Comparison of ENCODE assay signal across 7 mouse cellular contexts in genomic region chr11:58171459-58172091, GRCm38 (mm10). TPM values are rescaled to one million over a fixed set of nuclear protein-coding genes. Genes with fewer than 3 reads are reported as not detected.
DNase-seq lines count a peak whose midpoint lies in the region; ATAC-seq lines count a peak whose summit lies in the region.

Mrpl22 (plus strand) TSS chr11:58171661.

- under 1% methylated on average over 34 of the region's 34 CpGs for WGBS in intestine, embryonic 16.5 days
- under 1% methylated on average over 34 of the region's 34 CpGs for WGBS in midbrain, embryonic 11.5 days

- H3K4me3 ChIP-seq in intestine, embryonic 16.5 days (ENCODE audit: low read length), result peak within 1 kb of the TSS; percentile 76
- peak within 1 kb of the TSS; percentile 76 for H3K4me3 ChIP-seq in midbrain, embryonic 11.5 days (ENCODE audit: low read depth, low read length)

- peaks cover 8% of the 10 kb centered on the region; the same call in 1 of the 2 replicates for H3K4me1 ChIP-seq in intestine, embryonic 16.5 days (ENCODE audit: control insufficient read depth, insufficient read depth, low read length)
- H3K4me1 ChIP-seq in midbrain, embryonic 11.5 days (ENCODE audit: control insufficient read depth, insufficient read depth, low read length), result peaks cover 10% of the 10 kb centered on the region

- H3K4me2 ChIP-seq in intestine, embryonic 16.5 days (ENCODE audit: low read depth, low read length), result peak within 1 kb of the TSS; percentile 70
- peak within 1 kb of the TSS; percentile 65 for H3K4me2 ChIP-seq in midbrain, embryonic 11.5 days

- H3K27me3 ChIP-seq in intestine, embryonic 16.5 days (replicated peaks; ENCODE audit: control insufficient read depth, insufficient read depth, low read length), result no peaks in the 10 kb centered on the region
- no peaks in the 10 kb centered on the region for H3K27me3 ChIP-seq in midbrain, embryonic 11.5 days (ENCODE audit: control insufficient read depth, insufficient read depth, low read length)

- ATAC-seq in intestine, embryonic 16.5 days, result peak; percentile 75
- ATAC-seq in midbrain, embryonic 11.5 days (ENCODE audit: low FRiP score), result peak; percentile 69

- peak; percentile 95 for DNase-seq in adrenal gland, adult 8-10 months
- peak; percentile 95 for DNase-seq in embryo, embryonic 9.5 days (ENCODE audit: extremely low spot score)
- peak; percentile 92 to 96 for DNase-seq in gastrocnemius, postnatal 4 days (ENCODE audit: low spot score in 2 of 2)
- DNase-seq in left cerebral cortex, postnatal 36 days (ENCODE audit: low spot score in 2 of 2), result peak; percentile 95 to 96
- peak; percentile 100 for DNase-seq in midbrain, embryonic 11.5 days (ENCODE audit: low spot score, missing footprints)
- DNase-seq in skeletal muscle tissue, adult 2 months (ENCODE audit: low read depth, low spot score), result peak; percentile 94

- H3K27ac ChIP-seq in intestine, embryonic 16.5 days (ENCODE audit: low read length), result peak within 1 kb of the TSS; percentile 45
- no peak within 1 kb of the TSS for H3K27ac ChIP-seq in midbrain, embryonic 11.5 days (ENCODE audit: low read depth, low read length)

- H3K36me3 ChIP-seq in intestine, embryonic 16.5 days (ENCODE audit: control insufficient read depth, insufficient read depth, low read length), result peaks cover 4% of the 10 kb centered on the region
- peaks cover 11% of the 10 kb centered on the region for H3K36me3 ChIP-seq in midbrain, embryonic 11.5 days (ENCODE audit: control insufficient read depth, insufficient read depth, low read length)

- intact Hi-C loops in left cerebral cortex, postnatal 36 days (cut with DNase I), result loop anchor here (5.0 kb wide), 1 partner anchor 131 kb away; no protein-coding TSS in a partner anchor

- H3K9ac ChIP-seq in intestine, embryonic 16.5 days (ENCODE audit: low read depth, low read length), result peak within 1 kb of the TSS; percentile 81
- H3K9ac ChIP-seq in midbrain, embryonic 11.5 days (ENCODE audit: low read length), result peak within 1 kb of the TSS; percentile 74

- no peaks in the 10 kb centered on the region for H3K9me3 ChIP-seq in intestine, embryonic 16.5 days (ENCODE audit: control insufficient read depth, low read length)
- no peaks in the 10 kb centered on the region for H3K9me3 ChIP-seq in midbrain, embryonic 11.5 days (ENCODE audit: control insufficient read depth, low read length)

RNA-seq across cellular contexts. Expression of gene Mrpl22, which starts in this region (rescaled TPM):
- total RNA-seq in adrenal gland, adult 8-10 months (2022), result 10 to 100 TPM; 63.8 to 78.6 (median 70.4) TPM
- total RNA-seq in gastrocnemius, postnatal 4 days (2021), result 10 to 100 TPM; 54.1 to 59.7 TPM
- 114 and 125 TPM in 2 replicates for polyA plus RNA-seq in intestine, embryonic 16.5 days (2015; fragmentation: Nextera tagmentation; extraction: Ambion mirVana)
- 10 to 100 TPM; 30.7 to 37.4 TPM for total RNA-seq in left cerebral cortex, postnatal 36 days (2021)
- polyA plus RNA-seq in midbrain, embryonic 11.5 days (2014; fragmentation: Nextera tagmentation; extraction: Ambion mirVana), result 124 and 130 TPM in 2 replicates
